ENCODE assay signal across 9 mouse cellular contexts in the genomic region with DNA sequence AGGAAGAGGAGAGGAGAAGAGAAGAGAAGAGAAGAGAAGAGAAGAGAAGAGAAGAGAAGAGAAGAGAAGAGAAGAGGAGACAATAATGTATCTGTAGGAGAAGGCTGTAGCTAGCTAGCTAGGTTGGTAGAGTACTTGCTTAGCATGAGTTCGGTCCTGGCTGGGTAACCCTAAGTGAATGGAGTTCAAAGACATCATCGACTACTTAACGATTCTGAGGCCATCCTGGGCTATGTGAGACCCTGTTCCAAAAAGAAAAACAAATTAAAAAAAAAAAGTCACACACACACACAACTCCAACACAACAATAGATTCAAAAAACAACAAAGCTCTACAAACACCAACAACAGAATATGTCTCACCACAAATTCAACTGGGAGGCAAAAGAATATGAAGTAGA. TPM values are rescaled to one million over a fixed set of nuclear protein-coding genes. Genes with fewer than 3 reads are reported as not detected.
DNase-seq lines count a peak whose midpoint lies in the region; ATAC-seq lines count a peak whose summit lies in the region.
"Had no signal": no experiment of that assay in that cellular context is flagged by ENCODE, and none has a peak within 500 bp of the region (broad histone marks: within the 10 kb centered on the region; RNA-seq: fewer than 3 reads in every experiment).

No protein-coding gene starts in this region.

- H3K9ac ChIP-seq in intestine, embryonic 16.5 days (ENCODE audit: low read depth, low read length) = no peak overlapping the region
- H3K9ac ChIP-seq in intestine, embryonic 15.5 days = no peak overlapping the region
- H3K9ac ChIP-seq in hindbrain, embryonic 16.5 days (ENCODE audit: low read depth, low read length) = no peak overlapping the region
- H3K9ac ChIP-seq in midbrain, embryonic 14.5 days (replicated peaks; ENCODE audit: low read length) = no peak overlapping the region

- H3K27ac ChIP-seq in intestine, embryonic 16.5 days (ENCODE audit: low read length) = no peak overlapping the region
- no peak overlapping the region for H3K27ac ChIP-seq in intestine, embryonic 15.5 days
- H3K27ac ChIP-seq in hindbrain, embryonic 16.5 days (ENCODE audit: low read depth, low read length) = no peak overlapping the region
- no peak overlapping the region for H3K27ac ChIP-seq in midbrain, embryonic 14.5 days (replicated peaks; ENCODE audit: low read depth, low read length)

- no peaks in the 10 kb centered on the region for H3K36me3 ChIP-seq in intestine, embryonic 16.5 days (ENCODE audit: control insufficient read depth, insufficient read depth, low read length)
- H3K36me3 ChIP-seq in intestine, embryonic 15.5 days = no peaks in the 10 kb centered on the region
- H3K36me3 ChIP-seq in hindbrain, embryonic 16.5 days (ENCODE audit: control insufficient read depth, insufficient read depth, low read length) = no peaks in the 10 kb centered on the region
- H3K36me3 ChIP-seq in midbrain, embryonic 14.5 days (ENCODE audit: control insufficient read depth, insufficient read depth, low read length) = no peaks in the 10 kb centered on the region

- intact Hi-C loops in left cerebral cortex, postnatal 4 days (cut with DNase I) = loop anchor here (5.0 kb wide), 1 partner anchor 170 kb away; a partner anchor contains a TSS
- intact Hi-C loops in left cerebral cortex, postnatal 36 days (cut with DNase I) = loop anchor here (2.0 to 10.0 kb wide), 5 partner anchors 33 to 209 kb away; a partner anchor contains a TSS

- DNase-seq in MEL-GATA-1-ER (ENCODE audit: extremely low read depth, low read depth) = peak; percentile 54
- no peak for DNase-seq in midbrain, embryonic 14.5 days
- no peak for DNase-seq in left cerebral cortex, postnatal 4 days
- no peak for DNase-seq in c-Kit-positive CD71-positive TER-119-positive erythroid progenitor cells, embryonic 14.5 days (ENCODE audit: low spot score)
- no peak for DNase-seq in left cerebral cortex, postnatal 36 days (ENCODE audit: low spot score in 2 of 2)

- no peak overlapping the region for H3K4me3 ChIP-seq in intestine, embryonic 16.5 days (ENCODE audit: low read length)
- H3K4me3 ChIP-seq in intestine, embryonic 15.5 days (replicated peaks) = no peak overlapping the region
- H3K4me3 ChIP-seq in hindbrain, embryonic 16.5 days (ENCODE audit: low read length) = peak overlapping the region; percentile 50
- peak overlapping the region; percentile 35; the same call in 1 of the 2 replicates for H3K4me3 ChIP-seq in midbrain, embryonic 14.5 days (replicated peaks; ENCODE audit: low read depth, low read length)

- ATAC-seq in intestine, embryonic 16.5 days = no peak
- no peak for ATAC-seq in intestine, embryonic 15.5 days
- ATAC-seq in hindbrain, embryonic 16.5 days = no peak
- no peak for ATAC-seq in midbrain, embryonic 14.5 days (ENCODE audit: low FRiP score, low TSS enrichment)

- H3K4me2 ChIP-seq in intestine, embryonic 16.5 days (ENCODE audit: low read depth, low read length) = peak overlapping the region; percentile 62; the same call in 1 of the 2 replicates
- no peak overlapping the region for H3K4me2 ChIP-seq in intestine, embryonic 15.5 days (replicated peaks)
- no peak overlapping the region for H3K4me2 ChIP-seq in hindbrain, embryonic 16.5 days (ENCODE audit: low read length)
- peak overlapping the region; percentile 42 for H3K4me2 ChIP-seq in midbrain, embryonic 14.5 days (ENCODE audit: low read length)

- no peaks in the 10 kb centered on the region for H3K9me3 ChIP-seq in intestine, embryonic 16.5 days (ENCODE audit: control insufficient read depth, low read length)
- no peaks in the 10 kb centered on the region for H3K9me3 ChIP-seq in intestine, embryonic 15.5 days
- H3K9me3 ChIP-seq in hindbrain, embryonic 16.5 days (ENCODE audit: control insufficient read depth, low read length) = no peaks in the 10 kb centered on the region
- no peaks in the 10 kb centered on the region for H3K9me3 ChIP-seq in midbrain, embryonic 14.5 days (ENCODE audit: control insufficient read depth, low read length)

- 0 out of 2 replicates have a peak, but pooled peaks cover 5% of the 10 kb centered on the region for H3K4me1 ChIP-seq in intestine, embryonic 16.5 days (ENCODE audit: control insufficient read depth, insufficient read depth, low read length)
- no peaks in the 10 kb centered on the region for H3K4me1 ChIP-seq in intestine, embryonic 15.5 days (replicated peaks)
- no peaks in the 10 kb centered on the region; the same call in 1 of the 2 replicates for H3K4me1 ChIP-seq in hindbrain, embryonic 16.5 days (ENCODE audit: control insufficient read depth, insufficient read depth, low read depth, low read length)
- H3K4me1 ChIP-seq in midbrain, embryonic 14.5 days (ENCODE audit: control insufficient read depth, insufficient read depth, low read length) = no peaks in the 10 kb centered on the region

- 63% methylated on average over 3 of the region's 3 CpGs for WGBS in intestine, embryonic 16.5 days
- 70% methylated on average over 3 of the region's 3 CpGs for WGBS in intestine, embryonic 15.5 days
- 73% methylated on average over 3 of the region's 3 CpGs for WGBS in hindbrain, embryonic 16.5 days
- WGBS in midbrain, embryonic 14.5 days = 82% methylated on average over 3 of the region's 3 CpGs

- H3K27me3 ChIP-seq in intestine, embryonic 16.5 days (replicated peaks; ENCODE audit: control insufficient read depth, insufficient read depth, low read length) = 0 out of 2 replicates have a peak, but pooled peaks cover 3% of the 10 kb centered on the region
- H3K27me3 ChIP-seq in intestine, embryonic 15.5 days (replicated peaks) = peaks cover 1% of the 10 kb centered on the region
- H3K27me3 ChIP-seq in hindbrain, embryonic 16.5 days (replicated peaks; ENCODE audit: control insufficient read depth, insufficient read depth, low read length) = peaks cover 5% of the 10 kb centered on the region
- H3K27me3 ChIP-seq in midbrain, embryonic 14.5 days (ENCODE audit: control insufficient read depth, insufficient read depth, low read length) = peaks cover 6% of the 10 kb centered on the region; the same call in 1 of the 2 replicates

RNA-seq across cellular contexts. Expression of a gene that starts 6.1 kb away (rescaled TPM):
- 55.6 and 64.0 TPM in 2 replicates for polyA plus RNA-seq in intestine, embryonic 16.5 days (2015; fragmentation: Nextera tagmentation; extraction: Ambion mirVana)
- 42.1 and 47.0 TPM in 2 replicates for polyA plus RNA-seq in intestine, embryonic 15.5 days (2015; fragmentation: Nextera tagmentation; extraction: Ambion mirVana)
- polyA plus RNA-seq in hindbrain, embryonic 16.5 days (2015; fragmentation: Nextera tagmentation; extraction: Ambion mirVana) = 3.5 and 8.1 TPM in 2 replicates
- 0.82 and 1.3 TPM in 2 replicates for polyA plus RNA-seq in midbrain, embryonic 14.5 days (2014; fragmentation: Nextera tagmentation; extraction: Ambion mirVana)
- 1 to 10 TPM; 7.3 to 8.5 TPM for total RNA-seq in left cerebral cortex, postnatal 4 days (2021)
- total RNA-seq in left cerebral cortex, postnatal 36 days (2021) = 10 to 100 TPM; 29.0 to 58.2 TPM

RNA-seq across cellular contexts. Expression of a gene that starts 35.8 kb away (rescaled TPM):
- 104 and 106 TPM in 2 replicates for polyA plus RNA-seq in intestine, embryonic 16.5 days (2015; fragmentation: Nextera tagmentation; extraction: Ambion mirVana)
- 118 and 123 TPM in 2 replicates for polyA plus RNA-seq in intestine, embryonic 15.5 days (2015; fragmentation: Nextera tagmentation; extraction: Ambion mirVana)
- 179 and 191 TPM in 2 replicates for polyA plus RNA-seq in hindbrain, embryonic 16.5 days (2015; fragmentation: Nextera tagmentation; extraction: Ambion mirVana)
- 83.0 and 99.4 TPM in 2 replicates for polyA plus RNA-seq in midbrain, embryonic 14.5 days (2014; fragmentation: Nextera tagmentation; extraction: Ambion mirVana)
- 100 to 1,000 TPM; 134 to 140 TPM for total RNA-seq in left cerebral cortex, postnatal 4 days (2021)
- 100 to 1,000 TPM; 153 to 159 TPM for total RNA-seq in left cerebral cortex, postnatal 36 days (2021)

RNA-seq across cellular contexts. Expression of a gene that starts 43.2 kb away (rescaled TPM):
- polyA plus RNA-seq in intestine, embryonic 16.5 days (2015; fragmentation: Nextera tagmentation; extraction: Ambion mirVana) = 0.10 TPM in 1 of 2 replicates, not detected in the other
- polyA plus RNA-seq in intestine, embryonic 15.5 days (2015; fragmentation: Nextera tagmentation; extraction: Ambion mirVana) = not detected in 2 replicates
- polyA plus RNA-seq in hindbrain, embryonic 16.5 days (2015; fragmentation: Nextera tagmentation; extraction: Ambion mirVana) = not detected in 2 replicates
- 0.67 TPM in 1 of 2 replicates, not detected in the other for polyA plus RNA-seq in midbrain, embryonic 14.5 days (2014; fragmentation: Nextera tagmentation; extraction: Ambion mirVana)
- not detected for total RNA-seq in left cerebral cortex, postnatal 4 days (2021)
- total RNA-seq in left cerebral cortex, postnatal 36 days (2021) = under 1 TPM in 1 of 2 experiments, not detected in 1; 0.17 TPM
- total RNA-seq: gastrocnemius, postnatal 4 days had no signal

Comparison
In these comparisons a context has a peak if more than half of its experiments do, and no peak if none do; other contexts are left out.
1. H3K4me2 ChIP-seq: peak in intestine, embryonic 16.5 days (single experiment) and midbrain, embryonic 14.5 days (single experiment); none in intestine, embryonic 15.5 days (single experiment) and hindbrain, embryonic 16.5 days (single experiment).
2. H3K4me3 ChIP-seq: peak in hindbrain, embryonic 16.5 days (single experiment) and midbrain, embryonic 14.5 days (single experiment); none in intestine, embryonic 16.5 days (single experiment) and intestine, embryonic 15.5 days (single experiment).